Mouse (Mus musculus) kidney, adult 2 months (tissue): Measurements from ENCODE around the gene Optc.

Experiments
- CTCF ChIP-seq: fragments of 200-500 bp; conservative IDR thresholded peaks from 2 replicates; pipeline ENCODE4 v1.5.1; 2011; ENCODE audit warnings: low read depth, mild to moderate bottlenecking, control low read depth, low read length, moderate library complexity, mixed read lengths; ENCODE audit not compliant: insufficient read depth, insufficient read length
- POLR2A ChIP-seq: fragments of 200-500 bp; IDR thresholded peaks from one replicate; pipeline ENCODE4 v1.6.1; 2011; ENCODE audit warnings: low read depth, low read length, control low read depth

DNA sequence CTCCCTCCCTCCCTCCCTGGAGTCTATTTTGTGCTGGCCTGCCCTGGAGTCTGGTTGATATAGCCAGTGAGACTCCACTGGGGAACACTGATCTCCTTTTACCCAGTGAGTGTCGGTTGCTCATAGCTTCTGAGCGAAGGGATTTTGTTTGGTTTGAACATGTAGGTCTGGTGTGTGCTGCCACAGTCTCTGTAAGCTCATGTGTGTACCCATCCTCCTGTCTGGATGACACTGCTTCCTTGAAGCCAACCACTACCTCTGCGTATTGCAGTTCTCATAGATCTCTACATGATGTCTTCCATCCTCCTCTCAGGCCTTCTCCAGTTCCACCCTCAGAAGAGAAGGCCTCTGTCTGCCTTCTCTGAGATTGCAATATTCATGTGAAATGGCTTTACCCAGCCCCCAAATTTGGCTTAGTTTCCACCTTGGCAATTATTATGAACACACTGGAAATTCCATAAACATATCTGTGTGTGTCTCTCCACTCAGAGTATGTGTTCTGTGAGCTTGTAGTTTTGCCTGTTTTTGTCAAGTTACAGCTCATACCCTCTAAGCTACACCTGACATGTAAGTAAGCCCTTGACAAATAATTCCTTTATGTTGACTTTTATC is 32.8 kb upstream of the Optc start:
- TF ChIP-seq CTCF (no peak), POLR2A (no peak)
